Comparison of ENCODE assay signal across 24 mouse cellular contexts in genomic region chr3:148112204-148112603, GRCm38 (mm10).
DNase-seq lines count a peak whose midpoint lies in the region; ATAC-seq and TF ChIP-seq lines count a peak whose summit lies in the region.
"Had no signal": no experiment of that assay in that cellular context is flagged by ENCODE, and none has a peak within 500 bp of the region (broad histone marks: within the 10 kb centered on the region; RNA-seq: fewer than 3 reads in every experiment).

No protein-coding gene starts in this region.

- peak; percentile 6 for DNase-seq in CH12.LX (ENCODE audit: extremely low read depth)
- DNase-seq in kidney, postnatal 10 days, result no peak
- no peak for DNase-seq in urinary bladder, postnatal 10 days (ENCODE audit: low spot score)
- DNase-seq in layer of hippocampus, postnatal 14 days (ENCODE audit: low spot score in 2 of 2), result no peak
- DNase-seq: adrenal gland, adult 8-10 months; adrenal gland, postnatal 14 days; adrenal gland, postnatal 36 days; B cell, adult 2 months; cerebellum, adult 11-12 months; cerebellum, adult 2 months; cerebellum, adult 9-10 months; cerebellum, postnatal 10 days; cerebellum, postnatal 25 days; embryo, embryonic 11 days had no signal

- TF ChIP-seq RAD21 in CH12.LX (IDR thresholded peaks at IDR 0.05; ENCODE audit: low read depth, low read length), result no peak

- no peak for TF ChIP-seq EP300 in CH12.LX (IDR thresholded peaks at IDR 0.05; ENCODE audit: low read length)

- ATAC-seq in granulocyte monocyte progenitor cell, adult 5-6 weeks (replicated peaks; ENCODE audit: poor library complexity, severe bottlenecking), result peak; percentile 67; the same call in 1 of the 2 replicates
- peak; percentile 81 for ATAC-seq in megakaryocyte progenitor cell, adult 5-6 weeks (replicated peaks; ENCODE audit: poor library complexity)
- ATAC-seq: CD4-positive, CD25-positive, alpha-beta regulatory T cell, adult 4 months; forebrain, embryonic 14.5 days; forebrain, embryonic 16.5 days had no signal

- no peak overlapping the region for H3K4me2 ChIP-seq in CH12.LX (ENCODE audit: insufficient read depth, low read depth, poor library complexity, severe bottlenecking)
- H3K4me2 ChIP-seq: embryonic facial prominence, embryonic 13.5 days; embryonic facial prominence, embryonic 15.5 days; forebrain, embryonic 12.5 days had no signal

- TF ChIP-seq CTCF in CH12.LX (conservative IDR thresholded peaks at IDR 0.05 in 1 of 2, IDR thresholded peaks at IDR 0.05 in 1 of 2; ENCODE audit: low read depth in 2 of 2, low read length in 2 of 2), result no peak

- H3K4me1 ChIP-seq in CH12.LX (ENCODE audit: control insufficient read depth in 1 of 2, insufficient read depth in 2 of 2), result no peaks in the 10 kb centered on the region
- H3K4me1 ChIP-seq: embryonic facial prominence, embryonic 13.5 days; embryonic facial prominence, embryonic 15.5 days; forebrain, embryonic 10.5 days; forebrain, embryonic 12.5 days had no signal

- no peak overlapping the region for H3K4me3 ChIP-seq in CH12.LX (replicated peaks in 1 of 3; ENCODE audit: low read depth in 2 of 3, low read length in 2 of 3, poor library complexity in 1 of 3)
- H3K4me3 ChIP-seq: embryonic facial prominence, embryonic 13.5 days; embryonic facial prominence, embryonic 15.5 days; erythroblast, embryonic 14.5 days; forebrain, embryonic 10.5 days; forebrain, embryonic 12.5 days had no signal

- no peaks in the 10 kb centered on the region for H3K79me2 ChIP-seq in CH12.LX (replicated peaks; ENCODE audit: control insufficient read depth, extremely low read depth, insufficient read depth, poor library complexity, severe bottlenecking)

- H3K9me3 ChIP-seq in CH12.LX (replicated peaks; ENCODE audit: low read length), result peaks cover 8% of the 10 kb centered on the region
- H3K9me3 ChIP-seq: embryonic facial prominence, embryonic 15.5 days; forebrain, embryonic 12.5 days had no signal

- H3K9ac ChIP-seq in CH12.LX (ENCODE audit: insufficient read depth, low read depth), result no peak overlapping the region
- H3K9ac ChIP-seq: embryonic facial prominence, embryonic 13.5 days; embryonic facial prominence, embryonic 15.5 days; forebrain, embryonic 12.5 days had no signal

- TF ChIP-seq POLR2A in CH12.LX (IDR thresholded peaks at IDR 0.05; ENCODE audit: low read depth, low read length), result no peak

- in situ Hi-C loops in CH12.LX (cut with MboI; ENCODE audit: low pct_ligation_motif_present, low pct_unique_long_range_greater_than_20kb, low sequenced_read_pairs), result no loop called here

- H3K27me3 ChIP-seq in CH12.LX (replicated peaks), result no peaks in the 10 kb centered on the region
- H3K27me3 ChIP-seq: embryonic facial prominence, embryonic 13.5 days; embryonic facial prominence, embryonic 15.5 days; forebrain, embryonic 12.5 days had no signal

- dilution Hi-C loops in CH12.LX (cut with MboI; ENCODE audit: extremely low pct_ligation_motif_present, extremely low pct_unique_long_range_greater_than_20kb, low sequenced_read_pairs), result no loop called here

- H3K27ac ChIP-seq in CH12.LX (ENCODE audit: insufficient read depth, low read depth), result no peak overlapping the region
- H3K27ac ChIP-seq: embryonic facial prominence, embryonic 13.5 days; embryonic facial prominence, embryonic 15.5 days; forebrain, embryonic 10.5 days; forebrain, embryonic 12.5 days had no signal

- no peaks in the 10 kb centered on the region for H3K36me3 ChIP-seq in CH12.LX (replicated peaks in 1 of 2; ENCODE audit: control insufficient read depth in 1 of 2, insufficient read depth in 1 of 2, low read length in 1 of 2)
- H3K36me3 ChIP-seq: embryonic facial prominence, embryonic 13.5 days; embryonic facial prominence, embryonic 15.5 days; forebrain, embryonic 10.5 days; forebrain, embryonic 12.5 days had no signal

TF ChIP-seq in CH12.LX, 34 proteins besides CTCF, POLR2A, EP300 and RAD21:
- TF ChIP-seq UBTF (IDR thresholded peaks at IDR 0.05; ENCODE audit: low read depth, low read length), result no peak
- no peak for TF ChIP-seq GABPA (IDR thresholded peaks at IDR 0.05; ENCODE audit: insufficient replicate concordance, low read depth, low read length)
- no peak for TF ChIP-seq POLR2AphosphoS2 (IDR thresholded peaks at IDR 0.05; ENCODE audit: low read depth, low read length)
- TF ChIP-seq ZNF384 (IDR thresholded peaks at IDR 0.05; ENCODE audit: low read depth, low read length), result no peak
- no peak for TF ChIP-seq IRF4 (IDR thresholded peaks at IDR 0.05; ENCODE audit: low read depth, low read length)
- no peak for TF ChIP-seq MAFK (IDR thresholded peaks at IDR 0.05; ENCODE audit: insufficient replicate concordance, low read length)
- no peak for TF ChIP-seq USF1 (IDR thresholded peaks at IDR 0.05; ENCODE audit: low read depth, low read length)
- no peak for TF ChIP-seq SIN3A (IDR thresholded peaks at IDR 0.05; ENCODE audit: low read length)
- TF ChIP-seq CHD1 (IDR thresholded peaks at IDR 0.05; ENCODE audit: low read depth, low read length), result no peak
- TF ChIP-seq MAZ (IDR thresholded peaks at IDR 0.05; ENCODE audit: low read depth, low read length), result no peak
